24 mouse cellular contexts compared by ENCODE assay signal in the genomic region with DNA sequence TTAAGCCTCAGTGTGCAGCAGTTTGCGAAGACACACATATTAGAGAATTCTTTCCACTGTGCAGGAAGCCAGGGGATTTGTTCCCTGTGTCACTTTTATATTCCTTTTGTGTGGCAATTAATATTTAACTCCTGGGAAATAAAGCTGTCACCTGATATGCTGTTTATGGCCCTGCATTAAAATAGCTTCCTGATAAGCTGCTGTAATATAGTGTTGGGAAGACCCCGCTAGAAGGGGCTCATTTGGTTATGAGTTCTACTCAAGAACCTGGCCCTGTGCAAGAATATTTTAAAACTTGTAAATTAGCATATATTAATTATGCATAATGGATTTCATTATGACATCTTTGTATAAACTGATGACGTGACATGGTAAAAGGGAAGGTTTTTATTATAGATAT.
DNase-seq lines count a peak whose midpoint lies in the region; ATAC-seq and TF ChIP-seq lines count a peak whose summit lies in the region.
"Had no signal": no experiment of that assay in that cellular context is flagged by ENCODE, and none has a peak within 500 bp of the region (broad histone marks: within the 10 kb centered on the region; RNA-seq: fewer than 3 reads in every experiment).

No protein-coding gene starts in this region.

- 0 out of 2 replicates have a peak, but pooled peaks cover 6% of the 10 kb centered on the region for H3K9me3 ChIP-seq in liver, embryonic 13.5 days (replicated peaks)
- H3K9me3 ChIP-seq in intestine, embryonic 14.5 days (ENCODE audit: control insufficient read depth, low read length), result no peaks in the 10 kb centered on the region
- H3K9me3 ChIP-seq in intestine, embryonic 16.5 days (ENCODE audit: control insufficient read depth, low read length), result no peaks in the 10 kb centered on the region
- H3K9me3 ChIP-seq in neural tube, embryonic 15.5 days (replicated peaks), result no peaks in the 10 kb centered on the region
- H3K9me3 ChIP-seq: forebrain, embryonic 10.5 days; forebrain, embryonic 13.5 days; hindbrain, embryonic 12.5 days had no signal

- H3K4me2 ChIP-seq in liver, embryonic 13.5 days, result no peak overlapping the region
- H3K4me2 ChIP-seq in intestine, embryonic 14.5 days (ENCODE audit: low read length), result no peak overlapping the region
- no peak overlapping the region for H3K4me2 ChIP-seq in intestine, embryonic 16.5 days (ENCODE audit: low read depth, low read length)
- no peak overlapping the region for H3K4me2 ChIP-seq in neural tube, embryonic 15.5 days
- H3K4me2 ChIP-seq: forebrain, embryonic 13.5 days; heart, embryonic 11.5 days; hindbrain, embryonic 12.5 days had no signal

- WGBS in liver, embryonic 13.5 days (ENCODE audit: insufficient replicate concordance), result 85% methylated on average over 3 of the region's 3 CpGs
- WGBS in intestine, embryonic 14.5 days, result 55% methylated on average over 3 of the region's 3 CpGs
- WGBS in intestine, embryonic 16.5 days, result 48% methylated on average over 3 of the region's 3 CpGs
- WGBS in neural tube, embryonic 15.5 days, result 31% methylated on average over 3 of the region's 3 CpGs

- H3K9ac ChIP-seq in liver, embryonic 13.5 days, result 0 out of 2 replicates have a peak overlapping the region, but pooled peaks have one; percentile 34
- no peak overlapping the region for H3K9ac ChIP-seq in intestine, embryonic 14.5 days (ENCODE audit: low read length)
- H3K9ac ChIP-seq in intestine, embryonic 16.5 days (ENCODE audit: low read depth, low read length), result no peak overlapping the region
- H3K9ac ChIP-seq in neural tube, embryonic 15.5 days (replicated peaks), result no peak overlapping the region
- H3K9ac ChIP-seq: forebrain, embryonic 13.5 days; forebrain, postnatal 0 days; hindbrain, embryonic 12.5 days had no signal

- DNase-seq in liver, embryonic 13.5 days, result no peak
- DNase-seq in liver, result no peak
- DNase-seq in intestine, embryonic 14.5 days (ENCODE audit: low spot score), result no peak
- DNase-seq in right cerebral cortex, postnatal 25 days, result no peak
- no peak for DNase-seq in layer of hippocampus, adult 2 months (ENCODE audit: low spot score in 2 of 2)
- DNase-seq: adrenal gland, postnatal 10 days; adrenal gland, postnatal 36 days; B cell, adult 2 months; cerebellum, adult 18-20 months; cerebellum, adult 9-10 months; cerebellum, postnatal 14 days; forebrain, postnatal 0 days; gastrocnemius, adult 2 months; gastrocnemius, postnatal 14 days; heart, adult 11 months had no signal

- no peak for TF ChIP-seq CTCF in layer of hippocampus, adult 2 months (conservative IDR thresholded peaks at IDR 0.05)

- ATAC-seq in liver, embryonic 13.5 days (ENCODE audit: low read depth), result no peak
- ATAC-seq in intestine, embryonic 14.5 days (replicated peaks; ENCODE audit: low FRiP score, low TSS enrichment, low read depth), result peak; percentile 63; the same call in 1 of the 2 replicates
- ATAC-seq in intestine, embryonic 16.5 days, result peak; percentile 44
- ATAC-seq in neural tube, embryonic 15.5 days (ENCODE audit: low FRiP score), result peak; percentile 42; the same call in 1 of the 2 replicates
- ATAC-seq: forebrain, embryonic 13.5 days; forebrain, postnatal 0 days; Patski had no signal

- H3K36me3 ChIP-seq in liver, embryonic 13.5 days, result no peaks in the 10 kb centered on the region
- H3K36me3 ChIP-seq in intestine, embryonic 14.5 days (ENCODE audit: control insufficient read depth, insufficient read depth, low read length), result no peaks in the 10 kb centered on the region
- no peaks in the 10 kb centered on the region for H3K36me3 ChIP-seq in intestine, embryonic 16.5 days (ENCODE audit: control insufficient read depth, insufficient read depth, low read length)
- H3K36me3 ChIP-seq in neural tube, embryonic 15.5 days, result no peaks in the 10 kb centered on the region
- H3K36me3 ChIP-seq: forebrain, embryonic 10.5 days; G1E; hindbrain, embryonic 12.5 days had no signal

- peaks cover 41% of the 10 kb centered on the region for H3K4me1 ChIP-seq in liver, embryonic 13.5 days (replicated peaks)
- no peaks in the 10 kb centered on the region for H3K4me1 ChIP-seq in intestine, embryonic 14.5 days (replicated peaks; ENCODE audit: control insufficient read depth, insufficient read depth, low read length)
- peaks cover 27% of the 10 kb centered on the region for H3K4me1 ChIP-seq in intestine, embryonic 16.5 days (ENCODE audit: control insufficient read depth, insufficient read depth, low read length)
- peaks cover 45% of the 10 kb centered on the region for H3K4me1 ChIP-seq in neural tube, embryonic 15.5 days
- H3K4me1 ChIP-seq: forebrain, embryonic 13.5 days had no signal

- no peaks in the 10 kb centered on the region for H3K27me3 ChIP-seq in liver, embryonic 13.5 days
- no peaks in the 10 kb centered on the region for H3K27me3 ChIP-seq in intestine, embryonic 14.5 days (replicated peaks; ENCODE audit: control insufficient read depth, insufficient read depth, low read length)
- H3K27me3 ChIP-seq in intestine, embryonic 16.5 days (replicated peaks; ENCODE audit: control insufficient read depth, insufficient read depth, low read length), result no peaks in the 10 kb centered on the region
- H3K27me3 ChIP-seq in neural tube, embryonic 15.5 days (replicated peaks), result no peaks in the 10 kb centered on the region
- H3K27me3 ChIP-seq: CH12.LX; forebrain, embryonic 13.5 days; hindbrain, embryonic 12.5 days; Patski had no signal

- no peak overlapping the region for H3K4me3 ChIP-seq in liver, embryonic 13.5 days (replicated peaks)
- no peak overlapping the region for H3K4me3 ChIP-seq in intestine, embryonic 14.5 days (ENCODE audit: low read depth, low read length)
- H3K4me3 ChIP-seq in intestine, embryonic 16.5 days (ENCODE audit: low read length), result no peak overlapping the region
- no peak overlapping the region for H3K4me3 ChIP-seq in neural tube, embryonic 15.5 days (replicated peaks)
- H3K4me3 ChIP-seq in layer of hippocampus, adult 2 months, result no peak overlapping the region
- H3K4me3 ChIP-seq: forebrain, embryonic 10.5 days; forebrain, embryonic 13.5 days; gastrocnemius, adult 2 months; hindbrain, embryonic 12.5 days had no signal

- H3K27ac ChIP-seq in liver, embryonic 13.5 days, result peak overlapping the region; percentile 13; the same call in 1 of the 2 replicates
- peak overlapping the region; percentile 22; the same call in 1 of the 2 replicates for H3K27ac ChIP-seq in intestine, embryonic 14.5 days (ENCODE audit: low read depth)
- H3K27ac ChIP-seq in intestine, embryonic 16.5 days (ENCODE audit: low read length), result peak overlapping the region; percentile 93
- peak overlapping the region; percentile 51; the same call in 1 of the 2 replicates for H3K27ac ChIP-seq in neural tube, embryonic 15.5 days (replicated peaks)
- H3K27ac ChIP-seq in layer of hippocampus, adult 2 months, result no peak overlapping the region
- H3K27ac ChIP-seq: forebrain, embryonic 10.5 days; forebrain, embryonic 13.5 days; gastrocnemius, adult 2 months; hindbrain, embryonic 12.5 days had no signal
